Mouse (Mus musculus) midbrain, embryonic 15.5 days (tissue): ENCODE data around the gene Smyd3. TPM values are rescaled to one million over a fixed set of nuclear protein-coding genes. Genes with fewer than 3 reads are reported as not detected.
A peak's percentile ranks its signal among the peaks of the same experiment; 100 is the strongest.

Source experiments
- ATAC-seq: fragments of 200-750 bp; cut with Nextera tagmentation; replicated peaks from 2 replicates; pipeline ENCODE4 v1.8.0; 2017; ENCODE audit warnings: moderate TSS enrichment
- H3K27ac ChIP-seq: fragments of 300-500 bp; sonication (generic); 2 replicates; pipeline ENCODE4 v1.5.1; 2015; ENCODE audit warnings: mild to moderate bottlenecking, inconsistent platforms
- H3K27me3 ChIP-seq: fragments of 300-500 bp; sonication (generic); replicated peaks from 2 replicates; pipeline ENCODE4 v1.6.1; 2015; ENCODE audit warnings: inconsistent platforms
- H3K36me3 ChIP-seq: fragments of 300-500 bp; sonication (generic); replicated peaks from 2 replicates; pipeline ENCODE4 v1.6.1; 2015; ENCODE audit warnings: inconsistent platforms
- H3K4me1 ChIP-seq: fragments of 300-500 bp; sonication (generic); 2 replicates; pipeline ENCODE4 v1.6.1; 2015; ENCODE audit warnings: inconsistent platforms
- H3K4me2 ChIP-seq: fragments of 300-500 bp; sonication (generic); 2 replicates; pipeline ENCODE4 v1.6.1; 2015; ENCODE audit warnings: inconsistent platforms, mild to moderate bottlenecking, moderate library complexity
- H3K4me3 ChIP-seq: fragments of 300-500 bp; sonication (generic); 2 replicates; pipeline ENCODE4 v1.5.1; 2015; ENCODE audit warnings: mild to moderate bottlenecking, inconsistent platforms
- H3K9ac ChIP-seq: fragments of 300-500 bp; sonication (generic); 2 replicates; pipeline ENCODE4 v1.6.1; 2015; ENCODE audit warnings: mild to moderate bottlenecking, inconsistent platforms
- H3K9me3 ChIP-seq: fragments of 300-500 bp; sonication (generic); 2 replicates; pipeline ENCODE4 v1.6.1; 2016; ENCODE audit warnings: inconsistent platforms
- WGBS: fragments of 180-500 bp; shearing (Covaris S2); methylation state at CpG from one replicate; pipeline ENCODE4 v1.1.7; 2015; ENCODE audit warnings: mixed read lengths; 5-methylcytosine and 5-hydroxymethylcytosine counted together
- polyA plus RNA-seq: library from polyadenylated mRNA; unstranded; fragments of >200 nt; fragmentation: Nextera tagmentation; extraction: Ambion mirVana; gene quantifications from 2 replicates; pipeline ENCODE4 v1.2.1, GENCODE M21; 2015

The Smyd3 gene
- polyA plus RNA-seq, 1 experiment from 2014 or later = 24.8 TPM

GRCm38 (mm10) chr1:179160697-179161096, 357.1 kb downstream of the Smyd3 start:
- Histone ChIP-seq H3K27ac (no peak overlapping the region), H3K4me2 (no peak overlapping the region), H3K9ac (no peak overlapping the region), H3K9me3 (no peaks in the 10 kb centered on the region), H3K27me3 (no peaks in the 10 kb centered on the region), H3K36me3 (no peaks in the 10 kb centered on the region), H3K4me1 (peaks cover 13% of the 10 kb centered on the region), H3K4me3 (no peak overlapping the region)
- 25% methylated on average over 3 of the region's 3 CpGs for whole genome bisulfite sequencing
- ATAC-seq = 0 out of 2 replicates have a peak, but pooled peaks have one; percentile 27

GRCm38 (mm10) chr1:179152376-179152775, 365.5 kb downstream of the Smyd3 start:
- ATAC-seq = no peak
- Histone ChIP-seq H3K9ac (no peak overlapping the region), H3K9me3 (no peaks in the 10 kb centered on the region), H3K27ac (no peak overlapping the region), H3K4me1 (no peaks in the 10 kb centered on the region), H3K4me3 (no peak overlapping the region), H3K36me3 (no peaks in the 10 kb centered on the region), H3K4me2 (no peak overlapping the region), H3K27me3 (no peaks in the 10 kb centered on the region)
- 77% methylated on average over 9 of the region's 9 CpGs for WGBS

DNA sequence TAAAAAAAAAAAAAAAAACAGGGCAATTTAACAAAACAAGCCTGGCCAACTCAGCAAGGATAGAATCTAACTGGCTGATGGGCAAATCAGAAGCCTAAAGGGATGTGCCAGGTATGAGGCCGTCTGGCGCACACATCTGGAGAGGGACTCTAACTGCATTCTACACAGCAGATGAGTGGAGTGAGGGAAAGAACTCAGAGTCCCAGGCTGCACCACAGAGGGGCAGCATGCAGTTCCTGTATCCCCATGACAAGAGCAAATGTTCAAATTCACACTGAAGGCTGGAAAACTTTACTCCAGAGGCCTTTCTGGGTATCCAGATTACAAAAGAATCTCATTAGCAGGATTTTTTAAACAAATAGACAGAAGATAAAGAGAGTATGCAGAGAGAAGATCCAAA, 366.6 kb downstream of the Smyd3 start:
- Histone ChIP-seq H3K36me3 (no peaks in the 10 kb centered on the region), H3K9me3 (no peaks in the 10 kb centered on the region), H3K4me2 (no peak overlapping the region), H3K4me1 (0 out of 2 replicates have a peak, but pooled peaks cover 6% of the 10 kb centered on the region), H3K27ac (no peak overlapping the region), H3K4me3 (no peak overlapping the region), H3K27me3 (no peaks in the 10 kb centered on the region), H3K9ac (no peak overlapping the region)
- WGBS = 76% methylated on average over 2 of the region's 2 CpGs
- no peak for ATAC-seq

GRCm38 (mm10) chr1:179149468-179150140, 368.2 kb downstream of the Smyd3 start:
- WGBS = 88% methylated on average over 5 of the region's 5 CpGs
- H3K36me3 ChIP-seq = no peaks in the 10 kb centered on the region
- H3K9me3 ChIP-seq = no peaks in the 10 kb centered on the region
- no peak overlapping the region for H3K9ac ChIP-seq
- H3K4me1 ChIP-seq = 0 out of 2 replicates have a peak, but pooled peaks cover 6% of the 10 kb centered on the region
- no peak for ATAC-seq
- no peaks in the 10 kb centered on the region for H3K27me3 ChIP-seq
- no peak overlapping the region for H3K27ac ChIP-seq
- no peak overlapping the region for H3K4me2 ChIP-seq
- H3K4me3 ChIP-seq = no peak overlapping the region

GRCm38 (mm10) chr1:179146730-179147167, 371.1 kb downstream of the Smyd3 start:
- Histone ChIP-seq H3K36me3 (no peaks in the 10 kb centered on the region), H3K4me2 (no peak overlapping the region), H3K27me3 (no peaks in the 10 kb centered on the region), H3K9ac (no peak overlapping the region), H3K4me1 (peaks cover 10% of the 10 kb centered on the region; the same call in 1 of the 2 replicates), H3K9me3 (no peaks in the 10 kb centered on the region), H3K27ac (no peak overlapping the region), H3K4me3 (no peak overlapping the region)
- no peak for ATAC-seq
- WGBS = 53% methylated on average over 9 of the region's 9 CpGs

DNA sequence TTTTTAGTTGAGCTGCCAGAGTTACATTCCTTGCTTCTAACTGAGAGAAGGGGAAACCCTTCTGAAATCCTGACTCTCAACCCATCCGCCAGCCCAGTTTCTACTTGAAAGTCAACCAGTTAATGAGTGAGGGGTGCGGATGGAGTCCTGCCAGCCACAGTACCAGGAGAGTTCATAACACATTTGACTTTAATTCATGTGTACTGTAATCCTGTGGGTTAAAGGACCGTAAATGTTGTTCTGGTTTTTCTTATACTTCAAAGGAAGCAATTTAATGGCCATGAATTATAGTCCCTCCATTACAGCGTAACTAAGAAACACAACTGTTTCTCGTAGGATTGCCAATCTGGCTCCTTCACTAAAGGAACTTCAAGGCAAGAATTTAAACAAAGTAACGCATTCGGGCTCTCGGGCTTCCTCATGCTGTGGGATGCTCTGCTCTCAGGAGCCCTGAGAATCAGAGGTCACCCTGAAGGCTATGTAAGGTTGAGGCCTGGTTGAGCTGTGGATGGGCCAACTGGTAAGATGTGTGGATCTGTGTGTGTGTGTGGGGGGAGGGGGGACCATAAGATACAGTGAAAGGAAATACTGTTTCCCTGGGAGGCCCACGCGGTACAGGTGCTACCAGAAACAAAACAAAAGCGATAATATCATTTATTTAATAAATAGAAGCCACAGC, 374.5 kb downstream of the Smyd3 start:
- Histone ChIP-seq H3K4me1 (peaks cover 10% of the 10 kb centered on the region; the same call in 1 of the 2 replicates), H3K27me3 (no peaks in the 10 kb centered on the region), H3K4me2 (no peak overlapping the region), H3K27ac (no peak overlapping the region), H3K9me3 (no peaks in the 10 kb centered on the region), H3K36me3 (no peaks in the 10 kb centered on the region), H3K4me3 (no peak overlapping the region), H3K9ac (no peak overlapping the region)
- 84% methylated on average over 11 of the region's 11 CpGs for WGBS
- no peak for ATAC-seq

DNA sequence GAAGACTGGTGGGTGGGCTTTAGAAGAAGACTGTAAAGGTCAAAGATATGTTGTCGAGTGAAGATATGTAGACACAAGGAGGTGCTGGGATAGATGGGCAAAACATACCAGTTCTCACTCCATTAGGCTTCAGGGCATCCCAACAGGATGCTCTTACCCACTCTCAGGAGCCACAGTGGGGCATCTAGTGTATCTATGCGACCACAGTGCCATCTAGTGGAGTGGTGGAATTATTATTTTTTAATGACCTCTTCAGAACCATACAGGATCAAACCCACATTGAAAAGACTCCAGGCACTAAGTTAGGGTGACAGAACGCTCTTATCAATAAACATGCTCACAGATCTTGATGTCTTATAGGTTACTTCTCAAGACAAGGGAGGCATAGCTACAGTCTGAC, 375.7 kb downstream of the Smyd3 start:
- no peaks in the 10 kb centered on the region for H3K9me3 ChIP-seq
- H3K4me1 ChIP-seq = peaks cover 10% of the 10 kb centered on the region; the same call in 1 of the 2 replicates
- H3K27ac ChIP-seq = no peak overlapping the region
- no peak overlapping the region for H3K4me3 ChIP-seq
- no peak overlapping the region for H3K4me2 ChIP-seq
- H3K9ac ChIP-seq = no peak overlapping the region
- no peaks in the 10 kb centered on the region for H3K36me3 ChIP-seq
- no peaks in the 10 kb centered on the region for H3K27me3 ChIP-seq
- 0 out of 2 replicates have a peak, but pooled peaks have one; percentile 26 for ATAC-seq
- 55% methylated on average over 3 of the region's 3 CpGs for WGBS

DNA sequence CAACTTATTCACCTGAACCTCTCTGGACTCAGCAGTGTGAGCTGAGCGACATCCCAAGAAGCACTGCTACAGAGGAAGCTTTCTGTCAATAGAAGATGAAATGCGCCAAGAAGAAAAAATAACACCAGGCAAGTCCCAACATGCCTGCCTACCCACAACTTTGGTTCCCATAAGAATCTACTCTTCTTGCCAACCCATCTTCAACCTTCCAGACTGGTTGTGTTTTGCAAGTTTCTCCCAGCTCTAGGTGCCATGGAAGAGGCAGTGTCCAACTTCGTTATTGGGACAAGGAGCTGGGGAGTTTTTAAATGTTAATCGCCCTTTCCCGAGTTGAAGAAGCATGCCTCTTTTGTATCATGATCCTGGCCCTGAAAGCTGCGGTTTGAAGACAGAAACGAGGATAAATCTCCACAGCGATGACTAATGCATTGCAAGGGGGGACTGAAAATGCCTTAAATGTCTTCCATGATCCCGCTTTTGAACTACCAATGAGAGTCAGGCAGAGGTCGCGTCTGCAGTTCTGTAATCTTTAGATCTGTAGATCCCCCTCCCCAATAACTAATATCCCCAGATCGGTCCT, 376.7 kb downstream of the Smyd3 start:
- Histone ChIP-seq H3K27me3 (no peaks in the 10 kb centered on the region), H3K4me2 (no peak overlapping the region), H3K9me3 (no peaks in the 10 kb centered on the region), H3K9ac (no peak overlapping the region), H3K4me3 (no peak overlapping the region), H3K27ac (no peak overlapping the region), H3K4me1 (peaks cover 12% of the 10 kb centered on the region; the same call in 1 of the 2 replicates), H3K36me3 (no peaks in the 10 kb centered on the region)
- WGBS = 78% methylated on average over 12 of the region's 12 CpGs
- ATAC-seq = no peak

- Histone ChIP-seq H3K4me1 (0 out of 2 replicates have a peak, but pooled peaks cover 8% of the 10 kb centered on the region), H3K9ac (no peak overlapping the region), H3K9me3 (no peaks in the 10 kb centered on the region; the same call in 1 of the 2 replicates), H3K4me3 (no peak overlapping the region), H3K27me3 (no peaks in the 10 kb centered on the region), H3K27ac (no peak overlapping the region), H3K36me3 (no peaks in the 10 kb centered on the region), H3K4me2 (no peak overlapping the region)
- no peak for ATAC-seq
- 74% methylated on average over 3 of the region's 3 CpGs for WGBS
Observed at GRCm38 (mm10) chr1:179137145-179137477, 380.7 kb downstream of the Smyd3 start.

DNA sequence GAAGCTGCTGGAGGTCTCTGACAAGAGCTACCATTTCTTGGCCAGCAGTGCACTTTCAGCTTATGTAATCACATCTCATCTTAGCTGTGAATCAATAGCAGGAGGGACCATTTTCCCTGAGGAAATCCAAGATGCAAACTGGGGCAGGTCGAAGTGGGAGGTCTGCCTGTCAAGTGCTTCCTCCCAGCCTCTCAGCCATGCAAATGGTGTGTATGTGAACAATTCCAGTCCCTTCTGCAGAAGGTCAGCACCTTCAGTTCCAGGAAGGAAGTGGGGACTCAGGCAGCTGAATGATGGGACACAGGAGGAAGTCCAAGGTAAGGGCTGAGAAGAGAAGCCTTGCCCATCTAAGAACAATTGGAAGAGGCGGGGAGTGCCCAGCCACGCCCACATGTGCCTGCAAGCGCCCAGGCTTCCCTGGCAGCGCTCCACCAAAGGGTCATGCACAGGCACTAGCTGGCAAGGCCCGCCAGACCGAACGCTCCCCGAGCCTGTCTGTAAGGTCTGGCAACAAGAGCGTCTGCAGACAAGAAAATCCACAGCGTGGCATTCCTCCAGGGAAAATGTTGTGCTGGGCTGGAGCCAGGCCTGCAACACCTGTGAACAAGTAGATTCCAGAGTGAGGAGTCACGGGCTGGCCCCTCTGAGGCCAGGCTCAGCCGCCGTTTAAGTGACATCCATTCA, 381.2 kb downstream of the Smyd3 start:
- Histone ChIP-seq H3K4me3 (no peak overlapping the region), H3K9ac (no peak overlapping the region), H3K4me1 (0 out of 2 replicates have a peak, but pooled peaks cover 8% of the 10 kb centered on the region), H3K27ac (no peak overlapping the region), H3K36me3 (no peaks in the 10 kb centered on the region), H3K4me2 (no peak overlapping the region), H3K27me3 (no peaks in the 10 kb centered on the region), H3K9me3 (no peaks in the 10 kb centered on the region; the same call in 1 of the 2 replicates)
- ATAC-seq = no peak
- WGBS = 59% methylated on average over 14 of the region's 14 CpGs

- Histone ChIP-seq H3K4me1 (peaks cover 5% of the 10 kb centered on the region; the same call in 1 of the 2 replicates), H3K4me2 (no peak overlapping the region), H3K36me3 (no peaks in the 10 kb centered on the region), H3K9me3 (no peaks in the 10 kb centered on the region; the same call in 1 of the 2 replicates), H3K4me3 (no peak overlapping the region), H3K27me3 (no peaks in the 10 kb centered on the region), H3K9ac (no peak overlapping the region), H3K27ac (no peak overlapping the region)
- 92% methylated on average over 5 of the region's 5 CpGs for WGBS
- ATAC-seq = no peak
Observed at GRCm38 (mm10) chr1:179129995-179130394, 387.8 kb downstream of the Smyd3 start.

DNA sequence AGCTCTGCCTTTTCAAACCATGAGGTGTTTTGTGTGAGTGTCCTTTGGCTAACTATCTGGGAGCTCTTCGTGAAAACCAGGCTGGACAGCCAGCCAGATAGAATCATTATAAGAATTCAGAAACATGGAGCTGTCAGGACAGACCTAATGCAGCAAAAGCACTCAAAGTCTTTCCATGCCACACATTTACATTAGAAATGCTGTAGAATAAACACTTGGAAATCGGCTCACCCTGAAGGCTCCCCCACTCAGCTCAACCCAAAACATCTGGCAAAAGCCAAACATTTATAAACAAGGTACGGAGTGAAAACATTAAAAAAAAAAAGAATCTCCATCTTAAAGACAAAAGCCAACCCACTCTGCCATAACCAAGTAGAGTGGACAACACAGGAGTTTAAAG, 391.6 kb downstream of the Smyd3 start:
- H3K4me2 ChIP-seq = no peak overlapping the region
- WGBS = 73% methylated on average over 3 of the region's 3 CpGs

More for the DNA sequence above, 391.6 kb downstream of the Smyd3 start:
- Histone ChIP-seq H3K4me3 (no peak overlapping the region), H3K9ac (no peak overlapping the region), H3K4me1 (peaks cover 5% of the 10 kb centered on the region; the same call in 1 of the 2 replicates), H3K27me3 (no peaks in the 10 kb centered on the region), H3K36me3 (no peaks in the 10 kb centered on the region), H3K9me3 (no peaks in the 10 kb centered on the region), H3K27ac (no peak overlapping the region)
- no peak for ATAC-seq
